Mouse (Mus musculus) testis, adult 2 months (tissue): ENCODE results near the gene Muc13. TPM values are rescaled to one million over a fixed set of nuclear protein-coding genes. Genes with fewer than 3 reads are reported as not detected.

ENCODE experiments used
- H3K27ac ChIP-seq: fragments of 200-500 bp; 2 replicates; pipeline ENCODE4 v1.5.1; 2012; ENCODE audit warnings: low read depth, low read length; ENCODE audit not compliant: control insufficient read depth, insufficient read depth
- H3K27me3 ChIP-seq: fragments of 200-500 bp; 2 replicates; pipeline ENCODE4 v1.6.1; 2012; ENCODE audit warnings: mild to moderate bottlenecking, low read length, moderate library complexity; ENCODE audit not compliant: control insufficient read depth, insufficient read depth
- H3K36me3 ChIP-seq: fragments of 200-500 bp; 2 replicates; pipeline ENCODE4 v1.6.1; 2012; ENCODE audit warnings: mild to moderate bottlenecking, low read length; ENCODE audit not compliant: control insufficient read depth, insufficient read depth
- H3K4me1 ChIP-seq: fragments of 200-500 bp; 2 replicates; pipeline ENCODE4 v1.6.1; 2012; ENCODE audit warnings: low read length; ENCODE audit not compliant: control insufficient read depth, insufficient read depth
- H3K4me3 ChIP-seq: fragments of 200-500 bp; 2 replicates; pipeline ENCODE4 v1.5.1; 2012; ENCODE audit warnings: low read depth, mild to moderate bottlenecking, low read length, moderate library complexity, mixed read lengths; ENCODE audit not compliant: control insufficient read depth
- CTCF ChIP-seq: fragments of 200-500 bp; IDR thresholded peaks from 2 replicates; pipeline ENCODE4 v1.5.1; 2012; ENCODE audit warnings: low read depth, mild to moderate bottlenecking, inconsistent platforms, low read length, moderate library complexity; ENCODE audit not compliant: control insufficient read depth, insufficient read depth, insufficient replicate concordance
- POLR2A ChIP-seq: fragments of 200-500 bp; IDR thresholded peaks from 2 replicates; pipeline ENCODE4 v1.6.1; 2012; ENCODE audit warnings: low read depth, mild to moderate bottlenecking, inconsistent platforms, low read length, moderate library complexity; ENCODE audit not compliant: control insufficient read depth
- polyA plus RNA-seq: library from polyadenylated mRNA; depleted of rRNA; stranded (reverse); fragments of >200 nt; gene quantifications from 2 replicates; pipeline ENCODE4 v1.2.3, GENCODE M21; 2012

Muc13 gene
- polyA plus RNA-seq, 1 experiment: 0.32 TPM

- Histone ChIP-seq H3K4me3 (no peak overlapping the region), H3K4me1 (peaks cover 22% of the 10 kb centered on the region), H3K27me3 (no peaks in the 10 kb centered on the region), H3K27ac (no peak overlapping the region), H3K36me3 (no peaks in the 10 kb centered on the region)
- no peak for TF ChIP-seq CTCF
- TF ChIP-seq POLR2A: no peak
These were observed 29.2 kb upstream of the Muc13 start for GRCm38 (mm10) chr16:33764501-33765193.

- Histone ChIP-seq H3K27ac (no peak overlapping the region), H3K4me3 (no peak overlapping the region), H3K4me1 (peaks cover 21% of the 10 kb centered on the region), H3K27me3 (no peaks in the 10 kb centered on the region), H3K36me3 (no peaks in the 10 kb centered on the region)
- TF ChIP-seq POLR2A: no peak
- TF ChIP-seq CTCF: no peak
These were observed 28.4 kb upstream of the Muc13 start for GRCm38 (mm10) chr16:33765477-33765876.

- Histone ChIP-seq H3K27ac (no peak overlapping the region), H3K27me3 (no peaks in the 10 kb centered on the region), H3K36me3 (no peaks in the 10 kb centered on the region), H3K4me3 (peak overlapping the region; percentile 77), H3K4me1 (peaks cover 16% of the 10 kb centered on the region)
- TF ChIP-seq POLR2A: no peak
- TF ChIP-seq CTCF: no peak
These were observed 27.5 kb upstream of the Muc13 start for GRCm38 (mm10) chr16:33766309-33766708.

GRCm38 (mm10) chr16:33766757-33767156 lies 27.1 kb upstream of the Muc13 start:
- Histone ChIP-seq H3K4me1 (peaks cover 16% of the 10 kb centered on the region), H3K27me3 (no peaks in the 10 kb centered on the region), H3K27ac (peak overlapping the region; percentile 48; the same call in 1 of the 2 replicates), H3K4me3 (peak overlapping the region; percentile 77), H3K36me3 (no peaks in the 10 kb centered on the region)
- no peak for TF ChIP-seq CTCF
- no peak for TF ChIP-seq POLR2A

- no peak overlapping the region for H3K4me3 ChIP-seq
- H3K36me3 ChIP-seq: no peaks in the 10 kb centered on the region
- no peaks in the 10 kb centered on the region for H3K27me3 ChIP-seq
- no peak overlapping the region for H3K27ac ChIP-seq
- TF ChIP-seq POLR2A (no peak), CTCF (no peak)
- peaks cover 16% of the 10 kb centered on the region for H3K4me1 ChIP-seq
These were observed 25.2 kb upstream of the Muc13 start for GRCm38 (mm10) chr16:33768491-33769278.

- H3K4me3 ChIP-seq: no peak overlapping the region
- H3K27me3 ChIP-seq: no peaks in the 10 kb centered on the region
- peaks cover 16% of the 10 kb centered on the region for H3K4me1 ChIP-seq
- TF ChIP-seq POLR2A (no peak), CTCF (no peak)
- no peak overlapping the region for H3K27ac ChIP-seq
- no peaks in the 10 kb centered on the region for H3K36me3 ChIP-seq
These were observed 24.0 kb upstream of the Muc13 start for GRCm38 (mm10) chr16:33769848-33770247.

- Histone ChIP-seq H3K4me3 (no peak overlapping the region), H3K4me1 (peaks cover 16% of the 10 kb centered on the region), H3K27ac (no peak overlapping the region), H3K27me3 (no peaks in the 10 kb centered on the region), H3K36me3 (no peaks in the 10 kb centered on the region)
- TF ChIP-seq CTCF (no peak), POLR2A (no peak)
These were observed 22.9 kb upstream of the Muc13 start for GRCm38 (mm10) chr16:33770778-33771454.
